Mouse (Mus musculus): ENCODE measurements around the gene Zfp318. TPM values are rescaled to one million over a fixed set of nuclear protein-coding genes. Genes with fewer than 3 reads are reported as not detected.

Gene Zfp318
- total RNA-seq, 4 experiments from 2014 or later, result 56.7 to 67.4 (median 63.1) TPM

GRCm38 (mm10) chr17:46446264-46446663, 62.7 kb downstream of the Zfp318 start:
- no peak for DNase-seq (ENCODE audit: low spot score in 2 of 2)

GRCm38 (mm10) chr17:46452683-46453082, 69.2 kb downstream of the Zfp318 start:
- no peak for DNase-seq (ENCODE audit: low spot score in 2 of 2)

GRCm38 (mm10) chr17:46453302-46453948, 69.9 kb downstream of the Zfp318 start:
- no peak for DNase-seq (ENCODE audit: low spot score in 2 of 2)

GRCm38 (mm10) chr17:46453970-46454411, 70.5 kb downstream of the Zfp318 start:
- DNase-seq (ENCODE audit: low spot score in 2 of 2), result no peak

DNA sequence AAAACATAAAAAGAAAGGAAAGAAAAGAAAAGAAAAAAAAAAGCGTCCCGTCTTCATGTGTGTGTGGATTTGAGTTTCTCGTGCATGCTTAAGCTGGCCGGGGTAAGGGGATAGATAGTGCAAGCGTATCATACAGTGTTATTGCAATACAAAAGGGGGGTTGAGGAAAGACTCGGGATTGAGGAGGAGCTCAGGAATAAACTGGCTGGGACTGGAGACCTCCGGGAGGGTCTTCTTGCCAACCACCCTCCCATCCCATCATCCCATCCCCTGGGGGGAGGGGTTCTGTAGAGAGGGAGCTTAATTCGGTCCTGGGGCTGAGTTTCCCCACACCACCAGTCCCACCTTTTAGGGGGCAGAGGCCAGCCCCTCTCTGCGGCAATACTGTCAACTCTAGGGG, 71.0 kb downstream of the Zfp318 start:
- no peak for DNase-seq (ENCODE audit: low spot score in 2 of 2)

DNA sequence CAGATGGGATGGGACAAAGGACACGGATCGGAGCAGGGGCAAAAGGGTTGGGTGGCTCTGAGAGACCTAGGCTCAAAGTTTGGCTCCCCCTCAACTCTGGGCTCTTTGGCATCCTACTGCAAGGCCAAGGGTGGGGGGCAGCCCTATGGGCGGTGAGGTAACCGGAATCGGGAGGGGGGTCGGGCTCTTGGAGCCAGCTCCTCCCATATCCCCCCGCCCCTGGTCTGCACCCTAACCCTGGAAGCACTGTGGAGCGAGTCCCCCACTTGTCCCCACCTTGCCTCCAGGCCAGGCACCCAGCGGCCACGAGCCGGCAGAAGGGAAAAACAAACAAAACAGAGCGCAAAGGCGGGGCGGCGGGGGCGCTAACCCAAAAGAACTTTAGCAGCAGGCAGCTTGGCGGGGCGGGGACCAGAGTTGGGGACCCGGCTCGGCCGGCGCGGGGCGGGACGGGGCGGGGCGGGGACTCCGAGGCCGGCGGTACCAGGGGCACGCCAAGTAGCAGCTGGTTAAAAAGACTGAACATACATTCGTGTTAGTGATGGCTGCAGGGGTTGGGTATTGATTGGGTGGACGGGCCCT, 71.7 kb downstream of the Zfp318 start:
- no peak for DNase-seq (ENCODE audit: low spot score in 2 of 2)

GRCm38 (mm10) chr17:46457791-46458190, 74.3 kb downstream of the Zfp318 start:
- DNase-seq (ENCODE audit: low spot score in 2 of 2), result no peak

GRCm38 (mm10) chr17:46458439-46458838, 74.9 kb downstream of the Zfp318 start:
- no peak for DNase-seq (ENCODE audit: low spot score in 2 of 2)

GRCm38 (mm10) chr17:46460673-46461072, 77.1 kb downstream of the Zfp318 start:
- DNase-seq (ENCODE audit: low spot score in 2 of 2), result no peak

DNA sequence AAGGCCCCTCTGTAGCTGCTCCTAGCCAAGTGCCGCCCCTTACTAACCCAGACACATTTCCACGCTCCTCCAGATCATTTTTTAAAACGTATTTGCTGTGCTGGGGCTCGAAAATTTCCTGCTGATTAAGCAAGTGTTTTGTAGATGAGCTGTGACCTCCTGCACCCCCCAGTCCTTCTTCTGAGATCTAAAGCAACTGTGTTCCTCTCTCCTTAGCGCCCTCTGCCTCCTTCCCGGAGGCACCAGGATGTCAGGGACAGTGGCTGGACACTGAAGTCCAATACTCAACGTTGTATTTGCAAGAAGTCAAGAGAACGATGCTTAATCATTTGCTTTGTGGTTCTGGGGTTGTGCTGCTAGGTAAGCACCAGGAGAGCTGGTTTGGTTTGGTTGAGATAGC, 77.8 kb downstream of the Zfp318 start:
- no peak for DNase-seq (ENCODE audit: low spot score in 2 of 2)

GRCm38 (mm10) chr17:46462226-46462625, 78.7 kb downstream of the Zfp318 start:
- no peak for DNase-seq (ENCODE audit: low spot score in 2 of 2)

DNA sequence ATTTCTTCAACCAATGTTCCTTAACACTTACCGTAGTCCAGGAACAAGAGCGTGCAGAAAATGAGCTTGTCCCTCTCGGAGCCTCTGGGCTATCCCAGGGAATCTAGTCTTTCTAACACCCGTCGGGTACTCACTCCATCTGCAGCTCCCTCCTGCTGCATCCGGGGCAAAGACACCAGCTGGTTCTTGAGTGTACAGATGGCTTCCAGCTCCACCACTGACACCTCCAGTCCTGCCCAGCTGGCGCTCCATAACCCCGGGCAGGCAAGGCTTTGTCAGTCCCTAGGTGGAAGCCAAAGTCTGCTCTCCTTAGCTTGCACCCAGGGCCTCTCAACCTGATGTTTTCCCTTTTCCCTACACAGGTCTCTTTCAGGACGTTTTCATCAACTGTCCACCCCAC, 84.3 kb downstream of the Zfp318 start:
- DNase-seq (ENCODE audit: low spot score in 2 of 2), result no peak

Other genes with a start within 250 kb of the Zfp318 start
- gene Rsph9, start 239.5 kb upstream of the Zfp318 start, total RNA-seq (2022), result 10 to 100 TPM; 17.8 to 21.3 (median 19.5) TPM
- 10 to 100 TPM; 13.0 to 15.8 (median 14.3) TPM for gene Mad2l1bp, start 230.2 kb upstream of the Zfp318 start, total RNA-seq (2022)
- gene Gtpbp2, start 222.7 kb upstream of the Zfp318 start, total RNA-seq (2022), result 100 to 1,000 TPM in 3 of 4 experiments, 10 to 100 TPM in 1; 93.8 to 107 (median 103) TPM
- gene Polh, start 181.1 kb upstream of the Zfp318 start, total RNA-seq (2022), result 1 to 10 TPM; 5.3 to 7.8 (median 6.8) TPM
- gene Xpo5, start 180.9 kb upstream of the Zfp318 start, total RNA-seq (2022), result 10 to 100 TPM; 38.3 to 42.7 (median 41.8) TPM
- gene Polr1c, start 135.7 kb upstream of the Zfp318 start, total RNA-seq (2022), result 10 to 100 TPM; 35.4 to 42.3 (median 40.2) TPM
- 10 to 100 TPM; 72.8 to 90.6 (median 79.7) TPM for gene Yipf3, start 135.7 kb upstream of the Zfp318 start, total RNA-seq (2022)
- gene Lrrc73, start 130.2 kb upstream of the Zfp318 start, total RNA-seq (2022), result 10 to 100 TPM; 50.2 to 55.0 (median 53.3) TPM
- 10 to 100 TPM; 37.5 to 43.9 (median 42.3) TPM for gene Tjap1, start 100.7 kb upstream of the Zfp318 start, total RNA-seq (2022)
- gene Dlk2, start 86.3 kb upstream of the Zfp318 start, total RNA-seq (2022), result 10 to 100 TPM; 43.9 to 52.8 (median 50.2) TPM
- 10 to 100 TPM in 2 of 4 experiments, 1 to 10 TPM in 2; 8.8 to 12.0 (median 10.4) TPM for gene Abcc10, start 55.4 kb upstream of the Zfp318 start, total RNA-seq (2022)
- gene Crip3, start 45.2 kb downstream of the Zfp318 start, total RNA-seq (2022), result 1 to 10 TPM; 2.0 to 3.0 (median 2.5) TPM
- under 1 TPM; 0.53 to 0.78 (median 0.66) TPM for gene Slc22a7, start 54.7 kb downstream of the Zfp318 start, total RNA-seq (2022)
- 100 to 1,000 TPM; 110 to 125 (median 119) TPM for gene Ttbk1, start 103.9 kb downstream of the Zfp318 start, total RNA-seq (2022)
- 1 to 10 TPM; 3.0 to 5.4 (median 4.8) TPM for gene Dnph1, start 113.0 kb downstream of the Zfp318 start, total RNA-seq (2022)
- gene Cul9, start 162.7 kb downstream of the Zfp318 start, total RNA-seq (2022), result 10 to 100 TPM; 62.1 to 68.2 (median 66.4) TPM
- gene Srf, start 172.4 kb downstream of the Zfp318 start, total RNA-seq (2022), result 10 to 100 TPM; 57.3 to 61.0 (median 60.6) TPM
- gene Ptk7, start 245.8 kb downstream of the Zfp318 start, total RNA-seq (2022), result 10 to 100 TPM; 11.2 to 12.9 (median 11.8) TPM

Data from left cerebral cortex, adult 8-10 months (tissue).